Mouse (Mus musculus) brain, embryonic 18.5 days (tissue): Measurements from ENCODE around the gene Clic4.

Experiments used
- DNase-seq: peaks from one replicate; pipeline ENCODE4 v3.0.0-alpha.2; 2012; ENCODE audit warnings: low read depth, low spot score

Clic4 gene

GRCm38 (mm10) chr4:135272640-135273306, at the start of gene Clic4:
Clic4 (minus strand) TSS chr4:135272814.
- DNase-seq: peak; percentile 90

DNA sequence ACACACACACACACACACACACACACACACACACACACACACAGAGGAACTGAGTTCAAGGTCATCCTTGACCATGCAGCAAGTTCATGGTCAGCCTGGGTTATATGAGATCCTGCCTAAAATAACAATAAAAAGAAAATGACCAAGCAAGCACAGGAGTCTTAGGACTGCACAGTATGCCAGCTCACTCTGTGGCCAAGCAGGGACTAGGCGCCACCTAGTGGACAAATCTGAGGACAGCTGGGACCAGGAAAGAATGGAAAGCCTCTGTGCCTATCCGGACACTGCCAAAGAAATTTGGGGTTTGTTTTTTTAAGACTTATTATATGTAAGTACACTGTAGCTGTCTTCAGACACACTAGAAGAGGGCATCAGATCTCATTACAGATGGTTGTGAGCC, 45.4 kb upstream of the Clic4 start:
- peak; percentile 50 for DNase-seq

GRCm38 (mm10) chr4:135317539-135317938, 44.9 kb upstream of the Clic4 start:
- DNase-seq: no peak

GRCm38 (mm10) chr4:135315287-135315686, 42.7 kb upstream of the Clic4 start:
- no peak for DNase-seq

DNA sequence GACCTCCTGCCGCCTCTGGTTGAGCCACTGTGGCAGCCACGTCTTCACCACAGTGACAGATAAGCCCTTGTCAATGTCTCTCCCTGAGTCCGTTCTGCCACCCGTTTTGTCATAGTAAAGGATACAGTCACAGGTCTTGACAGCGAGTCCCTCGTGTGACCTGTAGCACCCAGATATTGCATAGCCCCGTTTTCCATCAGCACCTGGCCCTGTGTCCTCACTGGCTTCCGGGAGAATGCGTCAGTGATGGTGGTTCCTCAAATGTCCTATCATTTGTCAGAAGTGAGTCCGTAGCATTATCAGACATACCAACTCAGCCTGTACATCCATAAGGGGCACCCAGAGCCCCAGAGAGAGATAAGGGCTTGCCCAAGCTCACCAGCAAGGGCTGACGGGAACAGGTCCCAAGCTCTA, 41.8 kb upstream of the Clic4 start:
- no peak for DNase-seq

DNA sequence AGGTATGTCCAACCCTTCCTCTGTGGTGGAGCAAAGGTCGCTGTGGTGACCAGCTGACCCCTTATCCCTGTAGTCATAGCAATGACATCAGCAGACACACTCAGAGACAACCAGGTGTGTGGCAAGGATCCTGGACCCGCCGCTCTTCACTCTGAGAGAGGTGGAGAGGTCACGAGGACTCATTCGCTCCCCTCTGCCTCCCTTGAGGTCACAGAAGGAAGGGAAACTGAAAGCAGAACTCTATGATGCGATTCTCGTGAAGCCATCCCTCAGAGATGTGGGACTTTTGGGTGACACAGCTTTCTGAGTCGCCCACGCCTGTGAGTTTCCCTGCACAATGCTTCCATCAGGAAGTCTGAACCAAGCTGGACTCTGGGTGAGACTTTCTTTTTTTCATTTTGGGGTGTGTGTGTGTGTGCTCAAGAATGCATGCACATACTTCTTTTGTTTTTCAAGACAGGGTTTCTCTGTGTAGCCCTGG, 41.2 kb upstream of the Clic4 start:
- DNase-seq: no peak

- no peak for DNase-seq
These were observed 40.6 kb upstream of the Clic4 start for GRCm38 (mm10) chr4:135313111-135313691.

- no peak for DNase-seq
These were observed 40.1 kb upstream of the Clic4 start for GRCm38 (mm10) chr4:135312706-135313105.

- no peak for DNase-seq
These were observed 37.8 kb upstream of the Clic4 start for GRCm38 (mm10) chr4:135310371-135310770.

DNA sequence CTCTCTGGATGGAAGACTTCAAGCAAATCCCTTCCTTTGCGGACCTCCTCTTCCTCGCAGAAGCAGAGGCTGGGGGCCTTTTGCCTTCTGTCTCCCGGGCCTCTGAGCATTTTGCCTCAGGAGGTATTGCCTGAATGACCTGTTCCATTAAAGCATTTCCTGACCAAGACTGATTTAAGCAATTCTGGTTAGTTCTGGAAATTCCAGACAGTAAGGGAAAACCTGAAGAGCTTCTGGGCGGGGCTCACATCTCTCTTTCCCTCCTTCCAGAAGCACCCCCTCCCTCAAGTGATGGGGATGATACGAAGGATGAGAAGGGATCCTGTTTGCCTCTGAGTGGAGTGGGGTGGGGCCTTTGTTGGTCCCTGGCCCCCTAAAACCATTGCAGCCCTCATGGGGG, 37.1 kb upstream of the Clic4 start:
- no peak for DNase-seq

- DNase-seq: no peak
These were observed 36.6 kb upstream of the Clic4 start for GRCm38 (mm10) chr4:135309112-135309659.

GRCm38 (mm10) chr4:135306971-135307632, 34.5 kb upstream of the Clic4 start:
- DNase-seq: no peak

DNA sequence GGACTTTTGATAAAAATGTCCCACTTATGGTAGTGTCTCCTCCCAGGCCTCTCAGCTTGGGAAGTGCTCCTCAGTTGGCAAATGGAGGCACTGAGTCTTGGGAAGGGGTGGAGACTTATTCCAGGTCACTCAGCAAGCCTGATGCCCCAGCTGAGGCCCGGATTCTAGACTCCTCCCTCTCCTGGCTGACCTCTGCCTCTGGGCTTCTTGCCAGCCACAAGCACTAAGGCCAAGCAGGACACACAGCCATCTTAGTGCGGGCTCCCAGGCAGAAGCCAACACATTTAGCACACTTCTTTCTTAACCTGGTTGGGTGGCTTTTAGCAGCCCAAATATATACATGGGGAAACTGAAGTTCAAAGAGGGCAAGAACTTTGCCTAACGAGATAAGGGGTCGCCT, 33.9 kb upstream of the Clic4 start:
- no peak for DNase-seq

- no peak for DNase-seq
These were observed 29.6 kb upstream of the Clic4 start for GRCm38 (mm10) chr4:135302261-135302660.

GRCm38 (mm10) chr4:135301166-135301565, 28.6 kb upstream of the Clic4 start:
- DNase-seq: no peak

DNA sequence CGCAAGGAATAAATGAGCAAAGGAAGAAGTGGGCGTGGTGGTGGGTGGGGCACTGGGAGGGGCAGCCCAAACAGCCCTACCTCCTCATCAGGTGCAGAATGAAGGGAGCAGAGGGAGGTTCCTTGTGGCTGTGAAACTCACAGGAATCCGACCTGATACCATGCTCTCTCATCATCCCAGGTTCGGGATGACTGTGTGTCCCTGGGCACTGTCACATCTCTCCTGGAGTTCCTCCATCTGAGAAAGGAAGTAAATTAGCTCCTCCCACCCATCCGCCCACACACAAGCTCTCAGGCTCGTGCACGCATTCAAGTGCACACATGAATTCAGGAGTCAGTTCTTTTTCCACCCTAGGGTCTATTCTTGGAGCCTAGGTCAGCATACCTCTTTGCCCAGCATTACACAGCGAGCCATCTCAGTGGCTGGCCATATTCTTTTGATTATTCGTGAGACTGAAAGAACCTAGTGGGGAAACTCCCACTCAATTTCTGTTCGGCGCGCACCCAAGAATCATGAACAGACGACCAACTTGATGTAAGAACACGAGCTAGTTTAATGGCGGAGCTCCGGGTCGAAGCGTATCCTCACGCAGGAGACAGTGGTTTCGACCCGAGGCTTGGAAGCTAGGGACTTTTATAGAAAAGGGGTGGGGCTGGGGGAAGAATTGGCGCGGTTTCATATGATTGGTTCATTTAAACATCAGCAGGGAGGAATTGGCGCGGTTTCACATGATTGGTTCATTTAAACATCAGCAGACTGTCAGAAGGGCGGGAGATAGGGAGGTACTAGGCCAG, 27.8 kb upstream of the Clic4 start:
- no peak for DNase-seq

- no peak for DNase-seq
These were observed 26.1 kb upstream of the Clic4 start for GRCm38 (mm10) chr4:135298680-135299079.

DNA sequence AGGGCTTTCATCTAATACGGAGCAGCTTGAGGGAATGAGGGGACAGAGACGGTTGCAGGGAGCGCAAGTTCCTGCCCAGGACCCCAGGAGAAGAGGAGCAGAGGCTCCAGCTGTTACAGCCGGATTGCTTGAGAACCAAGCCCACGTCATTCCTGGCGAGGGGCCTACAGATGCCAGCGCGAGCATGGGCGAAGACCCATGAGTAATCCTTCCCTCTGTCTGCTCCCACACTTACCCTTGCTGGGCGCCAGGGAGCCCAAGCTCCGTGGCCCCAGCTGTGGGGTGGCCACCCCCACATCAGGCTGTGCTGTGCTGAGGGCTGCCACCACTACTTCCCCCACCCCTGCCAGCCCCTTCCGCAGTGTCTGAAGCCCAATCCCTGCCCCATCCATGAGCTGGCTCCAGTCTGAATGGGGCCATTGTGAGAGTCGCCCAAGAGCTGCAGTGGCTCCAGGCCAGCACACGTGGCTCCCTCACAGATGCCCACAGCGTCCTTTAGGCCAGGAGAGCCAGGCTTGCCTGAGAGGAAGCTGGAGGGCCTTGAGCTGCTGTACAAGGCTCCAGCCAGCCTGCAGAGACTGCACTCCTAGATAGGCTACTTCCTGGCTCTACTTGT, 25.4 kb upstream of the Clic4 start:
- DNase-seq: peak; percentile 55

DNA sequence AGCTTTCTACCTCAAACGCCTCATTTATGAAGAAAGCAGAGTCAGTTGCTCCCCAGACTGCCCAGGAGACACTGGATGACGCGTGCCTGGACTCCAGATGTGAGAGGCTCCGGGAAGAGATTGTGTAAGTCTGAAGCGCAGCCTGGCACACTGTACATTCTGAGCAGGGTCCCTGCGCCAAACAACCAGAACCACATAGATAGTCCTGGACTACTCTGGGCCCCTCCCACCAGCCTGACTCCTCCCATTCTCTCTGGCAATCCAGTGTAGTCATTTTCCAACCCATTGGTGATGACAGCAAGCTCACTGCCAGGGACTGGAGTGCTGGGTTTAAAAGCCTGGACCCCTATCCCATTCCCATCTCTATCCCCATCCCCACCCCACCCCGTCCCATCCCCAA, 24.5 kb upstream of the Clic4 start:
- DNase-seq: no peak

- DNase-seq: no peak
These were observed 24.0 kb upstream of the Clic4 start for GRCm38 (mm10) chr4:135296565-135296964.

DNA sequence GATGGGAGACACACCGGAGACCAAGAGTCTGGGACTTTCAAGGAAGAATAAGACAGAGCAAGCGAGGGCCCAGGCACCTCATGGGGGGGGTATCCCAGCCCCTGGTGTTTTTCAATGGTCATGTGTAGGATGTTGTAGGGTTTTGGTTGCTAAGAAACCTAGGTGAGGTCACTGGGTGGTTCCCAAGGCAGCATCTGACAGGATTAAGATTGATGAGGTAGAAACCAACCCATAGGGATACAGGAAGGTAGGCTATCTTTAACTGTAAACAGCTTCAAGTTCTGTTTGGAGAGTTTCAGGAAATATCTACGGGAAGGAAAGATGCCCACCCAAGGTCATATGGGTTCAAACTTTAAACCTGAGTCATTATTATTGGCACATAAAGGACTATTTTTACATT, 21.2 kb upstream of the Clic4 start:
- no peak for DNase-seq
